Mouse (Mus musculus) liver (tissue): ENCODE data around the gene Nlrp4c.
A peak's percentile ranks its signal among the peaks of the same experiment; 100 is the strongest.
"Not testable (repeated sequence)": the region's sequence is repeated elsewhere in the genome, so short reads cannot be mapped to it uniquely, and the experiment has no call there.

ENCODE experiments used
- DNase-seq: peaks from one replicate; pipeline ENCODE4 v3.0.0-alpha.2; 2020; ENCODE audit warnings: mixed read lengths

The Nlrp4c gene

GRCm38 (mm10) chr7:6044861-6045260 lies at the start of gene Nlrp4c:
Gene Nlrp4c, plus strand, starts transcription at chr7:6045161.
- DNase-seq = no peak

GRCm38 (mm10) chr7:6010910-6011309 lies 34.1 kb upstream of the Nlrp4c start, which contains the start of gene Vmn1r65:
Gene Vmn1r65, minus strand, starts transcription at chr7:6011010.
- no peak for DNase-seq

- DNase-seq = no peak
These were observed 74.5 kb downstream of the Nlrp4c start for GRCm38 (mm10) chr7:6119501-6119900.

GRCm38 (mm10) chr7:6120104-6120503 lies 75.1 kb downstream of the Nlrp4c start:
- not testable (repeated sequence) for DNase-seq

GRCm38 (mm10) chr7:6121128-6121527 lies 76.2 kb downstream of the Nlrp4c start:
- not testable (repeated sequence) for DNase-seq

- DNase-seq = peak; percentile 73
These were observed 81.9 kb downstream of the Nlrp4c start for GRCm38 (mm10) chr7:6126690-6127448.

- DNase-seq = no peak
These were observed 85.4 kb downstream of the Nlrp4c start for GRCm38 (mm10) chr7:6130346-6130745.

GRCm38 (mm10) chr7:6132646-6133045 lies 87.7 kb downstream of the Nlrp4c start:
- no peak for DNase-seq

- DNase-seq = no peak
These were observed 91.5 kb downstream of the Nlrp4c start for GRCm38 (mm10) chr7:6136497-6136896.

- DNase-seq = no peak
These were observed 94.3 kb downstream of the Nlrp4c start for GRCm38 (mm10) chr7:6139295-6139694.

- no peak for DNase-seq
These were observed 99.1 kb downstream of the Nlrp4c start for GRCm38 (mm10) chr7:6143991-6144531.

- DNase-seq = no peak
These were observed 100.6 kb downstream of the Nlrp4c start for GRCm38 (mm10) chr7:6145423-6146188.

- DNase-seq = no peak
These were observed 101.4 kb downstream of the Nlrp4c start for GRCm38 (mm10) chr7:6146194-6146981.

GRCm38 (mm10) chr7:6146982-6147325 lies 102.0 kb downstream of the Nlrp4c start:
- no peak for DNase-seq

GRCm38 (mm10) chr7:6147688-6148087 lies 102.7 kb downstream of the Nlrp4c start:
- DNase-seq = no peak

GRCm38 (mm10) chr7:6151266-6151665 lies 106.3 kb downstream of the Nlrp4c start:
- no peak for DNase-seq

GRCm38 (mm10) chr7:6152036-6152435 lies 107.1 kb downstream of the Nlrp4c start:
- DNase-seq = no peak

GRCm38 (mm10) chr7:6153131-6153530 lies 108.2 kb downstream of the Nlrp4c start:
- no peak for DNase-seq

- DNase-seq = no peak
These were observed 109.2 kb downstream of the Nlrp4c start for GRCm38 (mm10) chr7:6154164-6154563.
